Mouse (Mus musculus): ENCODE measurements around the gene Gm30737.
"Not testable (repeated sequence)": the region's sequence is repeated elsewhere in the genome, so short reads cannot be mapped to it uniquely, and the experiment has no call there.

The Gm30737 gene

GRCm38 (mm10) chrY:14400410-14400809 is at the start of gene Gm30737:
Gm30737 (plus strand) TSS chrY:14400710.
- DNase-seq: not testable (repeated sequence)
